Mouse (Mus musculus) intestine, embryonic 16.5 days (tissue): ENCODE results near the gene Tjp3. TPM values are rescaled to one million over a fixed set of nuclear protein-coding genes. Genes with fewer than 3 reads are reported as not detected.

Experiments used
- ATAC-seq: fragments of 200-750 bp; cut with Nextera tagmentation; 2 replicates; pipeline ENCODE4 v1.8.0; 2017; ENCODE audit warnings: moderate TSS enrichment, moderate library complexity
- H3K27ac ChIP-seq: fragments of 300-500 bp; sonication (generic); 2 replicates; pipeline ENCODE4 v1.5.1; 2014; ENCODE audit warnings: mild to moderate bottlenecking, low read length
- H3K27me3 ChIP-seq: fragments of 300-500 bp; sonication (generic); replicated peaks from 2 replicates; pipeline ENCODE4 v1.6.1; 2014; ENCODE audit warnings: low read length, control low read depth, mixed read lengths; ENCODE audit not compliant: control insufficient read depth, insufficient read depth
- H3K36me3 ChIP-seq: fragments of 300-500 bp; sonication (generic); 2 replicates; pipeline ENCODE4 v1.6.1; 2014; ENCODE audit warnings: low read length, control low read depth; ENCODE audit not compliant: control insufficient read depth, insufficient read depth
- H3K4me1 ChIP-seq: fragments of 300-500 bp; sonication (generic); 2 replicates; pipeline ENCODE4 v1.6.1; 2014; ENCODE audit warnings: low read length, control low read depth, mixed read lengths; ENCODE audit not compliant: control insufficient read depth, insufficient read depth
- H3K4me2 ChIP-seq: fragments of 300-500 bp; sonication (generic); 2 replicates; pipeline ENCODE4 v1.6.1; 2014; ENCODE audit warnings: low read depth, low read length, control low read depth
- H3K4me3 ChIP-seq: fragments of 300-500 bp; sonication (generic); 2 replicates; pipeline ENCODE4 v1.5.1; 2014; ENCODE audit warnings: mild to moderate bottlenecking, low read length
- H3K9ac ChIP-seq: fragments of 300-500 bp; sonication (generic); 2 replicates; pipeline ENCODE4 v1.6.1; 2014; ENCODE audit warnings: low read depth, low read length
- H3K9me3 ChIP-seq: fragments of 300-500 bp; sonication (generic); 2 replicates; pipeline ENCODE4 v1.6.1; 2016; ENCODE audit warnings: low read length, control low read depth; ENCODE audit not compliant: control insufficient read depth
- WGBS: fragments of 180-500 bp; shearing (Covaris S2); extraction: QIAGEN DNeasy Blood & Tissue Kit; methylation state at CpG from one replicate; pipeline ENCODE4 v1.1.7; 2014; 5-methylcytosine and 5-hydroxymethylcytosine counted together
- polyA plus RNA-seq: library from polyadenylated mRNA; unstranded; fragments of >200 nt; fragmentation: Nextera tagmentation; extraction: Ambion mirVana; gene quantifications from 2 replicates; pipeline ENCODE4 v1.2.1, GENCODE M21; 2015

Tjp3 gene
- polyA plus RNA-seq, 1 experiment from 2014 or later, result 53.2 TPM

GRCm38 (mm10) chr10:81247804-81248203 lies 43.6 kb downstream of the Tjp3 start:
- no peak overlapping the region for H3K4me2 ChIP-seq
- H3K9me3 ChIP-seq, result no peaks in the 10 kb centered on the region
- H3K36me3 ChIP-seq, result no peaks in the 10 kb centered on the region
- H3K4me1 ChIP-seq, result 0 out of 2 replicates have a peak, but pooled peaks cover 3% of the 10 kb centered on the region
- H3K9ac ChIP-seq, result no peak overlapping the region
- 74% methylated on average over 2 of the region's 2 CpGs for WGBS
- no peak overlapping the region for H3K4me3 ChIP-seq
- peak; percentile 20 for ATAC-seq
- H3K27me3 ChIP-seq, result peaks cover 14% of the 10 kb centered on the region
- H3K27ac ChIP-seq, result no peak overlapping the region

- Histone ChIP-seq H3K4me2 (no peak overlapping the region), H3K4me3 (no peak overlapping the region), H3K27ac (no peak overlapping the region), H3K36me3 (no peaks in the 10 kb centered on the region), H3K4me1 (no peaks in the 10 kb centered on the region), H3K27me3 (peaks cover 6% of the 10 kb centered on the region), H3K9me3 (no peaks in the 10 kb centered on the region), H3K9ac (no peak overlapping the region)
- no peak for ATAC-seq
- 86% methylated on average over 6 of the region's 6 CpGs for WGBS
These were observed 46.2 kb downstream of the Tjp3 start for GRCm38 (mm10) chr10:81245166-81245565.

GRCm38 (mm10) chr10:81244595-81244994 lies 46.8 kb downstream of the Tjp3 start:
- H3K9me3 ChIP-seq, result no peaks in the 10 kb centered on the region

GRCm38 (mm10) chr10:81244146-81244545 lies 47.2 kb downstream of the Tjp3 start:
- WGBS, result 69% methylated on average over 4 of the region's 4 CpGs
- Histone ChIP-seq H3K27ac (no peak overlapping the region), H3K27me3 (peaks cover 14% of the 10 kb centered on the region), H3K36me3 (no peaks in the 10 kb centered on the region), H3K9ac (no peak overlapping the region), H3K4me2 (no peak overlapping the region), H3K4me1 (no peaks in the 10 kb centered on the region), H3K4me3 (no peak overlapping the region), H3K9me3 (no peaks in the 10 kb centered on the region)
- no peak; the same call in 1 of the 2 replicates for ATAC-seq

More at GRCm38 (mm10) chr10:81244595-81244994, 46.8 kb downstream of the Tjp3 start:
- Histone ChIP-seq H3K4me2 (no peak overlapping the region), H3K4me3 (no peak overlapping the region), H3K27me3 (peaks cover 11% of the 10 kb centered on the region), H3K27ac (no peak overlapping the region), H3K36me3 (no peaks in the 10 kb centered on the region), H3K4me1 (no peaks in the 10 kb centered on the region), H3K9ac (no peak overlapping the region)
- WGBS, result 11% methylated on average over 17 of the region's 17 CpGs
- peak; percentile 69 for ATAC-seq

- no peak for ATAC-seq
- Histone ChIP-seq H3K4me2 (no peak overlapping the region), H3K4me3 (no peak overlapping the region), H3K27me3 (peaks cover 19% of the 10 kb centered on the region), H3K9me3 (no peaks in the 10 kb centered on the region), H3K36me3 (no peaks in the 10 kb centered on the region), H3K27ac (no peak overlapping the region), H3K9ac (no peak overlapping the region), H3K4me1 (no peaks in the 10 kb centered on the region)
- 90% methylated on average over 16 of the region's 16 CpGs for WGBS
These were observed 49.4 kb downstream of the Tjp3 start for GRCm38 (mm10) chr10:81242021-81242420.

- no peaks in the 10 kb centered on the region for H3K4me1 ChIP-seq
- H3K9me3 ChIP-seq, result no peaks in the 10 kb centered on the region
- H3K4me3 ChIP-seq, result no peak overlapping the region
- ATAC-seq, result no peak
- H3K36me3 ChIP-seq, result no peaks in the 10 kb centered on the region
- H3K27me3 ChIP-seq, result peaks cover 19% of the 10 kb centered on the region
- no peak overlapping the region for H3K9ac ChIP-seq
- 28% methylated on average over 13 of the region's 13 CpGs for WGBS
- H3K4me2 ChIP-seq, result no peak overlapping the region
- H3K27ac ChIP-seq, result no peak overlapping the region
These were observed 50.5 kb downstream of the Tjp3 start for GRCm38 (mm10) chr10:81240876-81241275.

GRCm38 (mm10) chr10:81238618-81239017 lies 52.8 kb downstream of the Tjp3 start:
- no peak for ATAC-seq
- Histone ChIP-seq H3K4me1 (peaks cover 7% of the 10 kb centered on the region; the same call in 1 of the 2 replicates), H3K27me3 (peaks cover 19% of the 10 kb centered on the region), H3K36me3 (no peaks in the 10 kb centered on the region), H3K27ac (no peak overlapping the region), H3K4me3 (no peak overlapping the region), H3K9ac (no peak overlapping the region), H3K9me3 (no peaks in the 10 kb centered on the region), H3K4me2 (no peak overlapping the region)
- WGBS, result 84% methylated on average over 2 of the region's 2 CpGs

- no peak overlapping the region for H3K27ac ChIP-seq
- no peak overlapping the region for H3K4me2 ChIP-seq
- peaks cover 17% of the 10 kb centered on the region for H3K4me1 ChIP-seq
- H3K9ac ChIP-seq, result no peak overlapping the region
- no peaks in the 10 kb centered on the region for H3K36me3 ChIP-seq
- WGBS, result 86% methylated on average over 12 of the region's 12 CpGs
- H3K4me3 ChIP-seq, result no peak overlapping the region
- no peaks in the 10 kb centered on the region for H3K9me3 ChIP-seq
- peaks cover 18% of the 10 kb centered on the region for H3K27me3 ChIP-seq
- no peak for ATAC-seq
These were observed 54.7 kb downstream of the Tjp3 start for GRCm38 (mm10) chr10:81236471-81237268.

GRCm38 (mm10) chr10:81234206-81234605 lies 57.2 kb downstream of the Tjp3 start:
- no peak for ATAC-seq
- H3K4me3 ChIP-seq, result peak overlapping the region; percentile 78; the same call in 1 of the 2 replicates
- 77% methylated on average over 6 of the region's 6 CpGs for WGBS
- H3K4me2 ChIP-seq, result peak overlapping the region; percentile 79; the same call in 1 of the 2 replicates
- H3K9me3 ChIP-seq, result no peaks in the 10 kb centered on the region
- peak overlapping the region; percentile 77 for H3K27ac ChIP-seq
- no peaks in the 10 kb centered on the region for H3K36me3 ChIP-seq
- H3K4me1 ChIP-seq, result peaks cover 24% of the 10 kb centered on the region
- H3K9ac ChIP-seq, result peak overlapping the region; percentile 86
- H3K27me3 ChIP-seq, result peaks cover 20% of the 10 kb centered on the region
